Mouse (Mus musculus) lung, postnatal 0 days (tissue): Measurements from ENCODE around the gene Clec4b2. TPM values are rescaled to one million over a fixed set of nuclear protein-coding genes. Genes with fewer than 3 reads are reported as not detected.
"Not testable (repeated sequence)": the region's sequence is repeated elsewhere in the genome, so short reads cannot be mapped to it uniquely, and the experiment has no call there.

Experiments used
- ATAC-seq: fragments of 200-750 bp; cut with Nextera tagmentation; 2 replicates; pipeline ENCODE4 v1.8.0; 2017; ENCODE audit warnings: moderate library complexity
- DNase-seq: peaks from one replicate; pipeline ENCODE4 v3.0.0-alpha.2; 2016; ENCODE audit warnings: low spot score
- H3K27ac ChIP-seq: fragments of 300-500 bp; sonication (generic); 2 replicates; pipeline ENCODE4 v1.5.1; 2014; ENCODE audit warnings: antibody characterized with exemption, mild to moderate bottlenecking, low read length, mixed read lengths
- H3K27me3 ChIP-seq: fragments of 300-500 bp; sonication (generic); replicated peaks from 2 replicates; pipeline ENCODE4 v1.6.1; 2014; ENCODE audit warnings: low read length, mixed read lengths; ENCODE audit not compliant: insufficient read depth
- H3K36me3 ChIP-seq: fragments of 300-500 bp; sonication (generic); 2 replicates; pipeline ENCODE4 v1.6.1; 2014; ENCODE audit warnings: low read length, mixed read lengths; ENCODE audit not compliant: insufficient read depth
- H3K4me1 ChIP-seq: fragments of 300-500 bp; sonication (generic); 2 replicates; pipeline ENCODE4 v1.6.1; 2014; ENCODE audit warnings: antibody characterized with exemption, low read depth, low read length, mixed read lengths; ENCODE audit not compliant: insufficient read depth
- H3K4me2 ChIP-seq: fragments of 300-500 bp; sonication (generic); replicated peaks from 2 replicates; pipeline ENCODE4 v1.6.1; 2014; ENCODE audit warnings: low read depth, mild to moderate bottlenecking, low read length, moderate library complexity, mixed read lengths
- H3K4me3 ChIP-seq: fragments of 300-500 bp; sonication (generic); 2 replicates; pipeline ENCODE4 v1.5.1; 2014; ENCODE audit warnings: low read depth, low read length
- H3K9ac ChIP-seq: fragments of 300-500 bp; sonication (generic); replicated peaks from 2 replicates; pipeline ENCODE4 v1.6.1; 2014; ENCODE audit warnings: low read depth, mild to moderate bottlenecking
- H3K9me3 ChIP-seq: fragments of 300-500 bp; sonication (generic); 2 replicates; pipeline ENCODE4 v1.6.1; 2016; ENCODE audit warnings: low read length, mixed read lengths
- CTCF ChIP-seq: IDR thresholded peaks from 2 replicates; pipeline ENCODE4 v1.5.1; 2016; ENCODE audit warnings: antibody characterized with exemption, mild to moderate bottlenecking
- EP300 ChIP-seq: IDR thresholded peaks from 2 replicates; pipeline ENCODE4 v1.6.1; 2016; ENCODE audit warnings: antibody characterized with exemption, mild to moderate bottlenecking, control low read depth
- WGBS: fragments of 180-500 bp; shearing (Covaris S2); extraction: QIAGEN DNeasy Blood & Tissue Kit; methylation state at CpG from one replicate; pipeline ENCODE4 v1.1.7; 2014; 5-methylcytosine and 5-hydroxymethylcytosine counted together
- polyA plus RNA-seq: library from polyadenylated mRNA; unstranded; fragments of >200 nt; fragmentation: Nextera tagmentation; extraction: Ambion mirVana; gene quantifications from 2 replicates; pipeline ENCODE4 v1.2.1, GENCODE M21; 2015

Clec4b2 gene
- not detected in 2 replicates for polyA plus RNA-seq

GRCm38 (mm10) chr6:123172593-123172992 is at the start of gene Clec4b2:
Clec4b2 (plus strand) TSS chr6:123172893.
- H3K27ac ChIP-seq = no peak within 1 kb of the TSS
- no peaks in the 10 kb centered on the region for H3K9me3 ChIP-seq
- no peak within 1 kb of the TSS for H3K9ac ChIP-seq
- H3K4me2 ChIP-seq = no peak within 1 kb of the TSS
- ATAC-seq (no peak), DNase-seq (peak; percentile 3)
- H3K36me3 ChIP-seq = no peaks in the 10 kb centered on the region
- H3K27me3 ChIP-seq = no peaks in the 10 kb centered on the region
- H3K4me1 ChIP-seq = no peaks in the 10 kb centered on the region
- H3K4me3 ChIP-seq = no peak within 1 kb of the TSS
- no peak for TF ChIP-seq CTCF
- TF ChIP-seq EP300 = no peak
- WGBS = 77% methylated on average over 4 of the region's 4 CpGs

DNA sequence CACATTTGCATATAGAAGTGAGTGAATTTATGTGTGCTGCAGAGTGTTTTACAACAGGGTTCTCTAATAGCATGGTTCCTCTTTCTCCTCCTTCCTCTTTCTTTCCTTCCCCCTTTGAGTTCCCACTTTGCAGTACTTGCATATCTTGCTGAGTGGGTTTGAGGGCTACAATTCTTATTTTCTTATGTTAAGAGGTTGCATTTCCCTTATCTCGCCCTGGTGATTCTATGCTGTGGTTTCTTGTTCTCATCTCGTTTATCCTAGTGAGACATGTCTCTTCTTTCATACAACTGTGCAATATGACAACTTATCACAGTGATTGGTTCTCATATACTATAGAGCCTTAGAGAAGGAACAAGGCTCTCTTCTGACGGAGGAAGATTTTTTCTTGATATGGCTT is 49.5 kb upstream of the Clec4b2 start:
- TF ChIP-seq EP300 = no peak
- TF ChIP-seq CTCF = no peak
- H3K4me1 ChIP-seq = no peaks in the 10 kb centered on the region
- no peaks in the 10 kb centered on the region for H3K27me3 ChIP-seq
- H3K9me3 ChIP-seq = no peaks in the 10 kb centered on the region
- 64% methylated on average over 3 of the region's 3 CpGs for WGBS
- H3K27ac ChIP-seq = no peak overlapping the region
- no peaks in the 10 kb centered on the region for H3K36me3 ChIP-seq
- no peak overlapping the region for H3K4me2 ChIP-seq
- no peak overlapping the region for H3K9ac ChIP-seq
- ATAC-seq = no peak
- DNase-seq = peak; percentile 25
- no peak overlapping the region for H3K4me3 ChIP-seq

- Histone ChIP-seq H3K9ac (no peak overlapping the region), H3K9me3 (no peaks in the 10 kb centered on the region), H3K4me2 (no peak overlapping the region), H3K4me3 (no peak overlapping the region), H3K27ac (no peak overlapping the region), H3K36me3 (no peaks in the 10 kb centered on the region), H3K27me3 (no peaks in the 10 kb centered on the region), H3K4me1 (no peaks in the 10 kb centered on the region)
- ATAC-seq = no peak
- TF ChIP-seq EP300 = no peak
- no peak for TF ChIP-seq CTCF
- no peak for DNase-seq
- 53% methylated on average over 1 of the region's 1 CpGs for WGBS
Measured at GRCm38 (mm10) chr6:123127173-123127572, 45.5 kb upstream of the Clec4b2 start.

GRCm38 (mm10) chr6:123137766-123138526 is 34.7 kb upstream of the Clec4b2 start:
- WGBS = 61% methylated on average over 29 of the region's 29 CpGs
- H3K4me2 ChIP-seq, H3K36me3 ChIP-seq, H3K4me1 ChIP-seq, H3K27me3 ChIP-seq, H3K4me3 ChIP-seq, ATAC-seq, H3K9ac ChIP-seq, DNase-seq, H3K9me3 ChIP-seq, H3K27ac ChIP-seq: not testable (repeated sequence)

DNA sequence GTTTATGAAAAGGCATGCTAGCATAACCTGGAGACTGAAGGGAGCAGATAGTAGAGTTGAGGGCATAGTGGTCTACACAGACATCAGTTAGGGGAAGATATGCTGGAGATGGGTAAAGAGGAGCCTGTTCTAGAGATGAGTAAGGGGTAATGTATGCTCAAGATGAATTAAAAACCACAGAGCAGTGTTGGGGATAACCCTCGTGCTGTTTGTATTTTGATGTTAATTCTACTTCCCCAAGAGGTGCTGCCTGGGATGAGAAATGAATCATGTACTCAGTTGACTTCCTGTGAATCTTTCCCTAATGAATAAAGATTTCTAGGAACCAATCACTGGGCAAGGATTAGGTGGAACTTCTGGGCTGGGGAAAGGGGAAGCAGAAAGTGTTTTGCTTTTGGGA is 2.6 kb upstream of the Clec4b2 start:
- TF ChIP-seq CTCF (no peak), EP300 (no peak)
- Histone ChIP-seq H3K9ac (no peak overlapping the region), H3K4me2 (no peak overlapping the region), H3K4me3 (no peak overlapping the region), H3K27ac (no peak overlapping the region), H3K27me3 (no peaks in the 10 kb centered on the region), H3K36me3 (no peaks in the 10 kb centered on the region), H3K4me1 (no peaks in the 10 kb centered on the region), H3K9me3 (no peaks in the 10 kb centered on the region)
- no peak for ATAC-seq
- 30% methylated on average over 1 of the region's 1 CpGs for WGBS
- peak; percentile 3 for DNase-seq

DNA sequence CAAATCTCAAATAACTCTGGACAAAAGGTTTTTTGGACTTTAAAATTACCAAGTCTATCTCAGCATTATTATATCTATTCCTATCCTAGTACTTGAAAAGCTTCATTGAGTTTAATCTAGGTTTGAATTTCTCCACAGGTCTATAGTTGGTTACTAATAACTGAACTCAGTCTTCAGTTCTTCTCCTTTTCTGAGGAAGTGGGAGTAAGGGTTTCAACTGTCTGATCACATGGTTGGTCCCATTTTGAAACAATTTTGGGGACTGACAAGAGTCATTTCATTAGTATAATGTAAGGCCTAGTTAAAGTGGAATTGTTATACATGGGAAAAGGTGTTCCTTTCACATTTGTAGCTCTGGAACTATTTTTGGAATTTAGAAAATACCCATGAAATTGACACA is 1.7 kb upstream of the Clec4b2 start:
- H3K9ac ChIP-seq = no peak overlapping the region
- ATAC-seq = no peak
- H3K4me1 ChIP-seq = no peaks in the 10 kb centered on the region
- H3K4me2 ChIP-seq = no peak overlapping the region
- peak; percentile 4 for DNase-seq
- no peaks in the 10 kb centered on the region for H3K9me3 ChIP-seq
- H3K4me3 ChIP-seq = no peak overlapping the region
- no peaks in the 10 kb centered on the region for H3K36me3 ChIP-seq
- H3K27me3 ChIP-seq = no peaks in the 10 kb centered on the region
- no peak overlapping the region for H3K27ac ChIP-seq
- TF ChIP-seq CTCF (no peak), EP300 (no peak)

GRCm38 (mm10) chr6:123175549-123175948 is 2.9 kb downstream of the Clec4b2 start:
- Histone ChIP-seq H3K4me2 (no peak overlapping the region), H3K27me3 (no peaks in the 10 kb centered on the region), H3K4me1 (no peaks in the 10 kb centered on the region), H3K9ac (no peak overlapping the region), H3K27ac (no peak overlapping the region), H3K36me3 (no peaks in the 10 kb centered on the region), H3K4me3 (no peak overlapping the region), H3K9me3 (no peaks in the 10 kb centered on the region)
- DNase-seq (no peak), ATAC-seq (no peak)
- no peak for TF ChIP-seq CTCF
- no peak for TF ChIP-seq EP300
- 60% methylated on average over 1 of the region's 1 CpGs for WGBS
